Mouse (Mus musculus): Measurements from ENCODE around the gene Hist1h2ad.
"Not testable (repeated sequence)": the region's sequence is repeated elsewhere in the genome, so short reads cannot be mapped to it uniquely, and the experiment has no call there.

Gene Hist1h2ad

GRCm38 (mm10) chr13:23564482-23564881, 9.7 kb upstream of the Hist1h2ad start:
- DNase-seq (ENCODE audit: low spot score): no peak

DNA sequence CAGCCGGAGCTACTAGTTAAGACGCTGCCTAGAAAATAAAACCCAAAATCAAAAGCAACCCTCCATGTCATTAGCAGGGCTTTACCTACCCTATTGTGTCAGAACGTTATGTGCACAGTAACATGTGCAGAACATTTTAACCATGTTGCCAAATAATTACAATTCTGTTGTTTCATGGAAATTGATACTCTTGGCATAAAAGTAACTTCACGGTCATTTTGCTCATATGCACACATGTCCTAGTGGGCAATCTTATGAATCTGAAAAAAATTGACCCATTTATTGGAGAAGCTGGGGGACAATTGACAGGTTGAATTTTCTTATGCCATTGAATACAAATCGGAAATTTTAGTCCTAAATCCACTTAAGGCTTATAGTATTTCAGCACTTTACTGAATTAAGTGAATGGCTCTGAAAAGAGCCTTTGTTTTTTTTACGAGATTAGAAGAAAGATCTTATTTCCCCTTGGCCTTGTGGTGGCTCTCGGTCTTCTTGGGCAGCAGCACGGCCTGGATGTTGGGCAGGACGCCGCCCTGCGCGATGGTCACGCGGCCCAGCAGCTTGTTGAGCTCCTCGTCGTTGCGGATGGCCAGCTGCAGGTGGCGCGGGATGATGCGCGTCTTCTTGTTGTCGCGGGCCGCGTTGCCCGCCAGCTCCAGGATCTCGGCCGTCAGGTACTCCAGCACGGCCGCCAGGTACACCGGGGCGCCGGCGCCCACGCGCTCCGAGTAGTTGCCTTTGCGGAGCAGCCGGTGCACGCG, 3.7 kb upstream of the Hist1h2ad start:
- not testable (repeated sequence) for DNase-seq (ENCODE audit: low spot score)

- DNase-seq (ENCODE audit: low spot score): peak; percentile 69
Observed at GRCm38 (mm10) chr13:23571022-23571503, 3.1 kb upstream of the Hist1h2ad start, which contains the start of the genes Hist1h2ae and Hist1h2bg. Gene Hist1h2ae (minus strand): TSS chr13:23571220. Gene Hist1h2bg (plus strand): TSS chr13:23571396.

GRCm38 (mm10) chr13:23571504-23572217, 2.5 kb upstream of the Hist1h2ad start:
- DNase-seq (ENCODE audit: low spot score): not testable (repeated sequence)

GRCm38 (mm10) chr13:23572218-23573033, 1.8 kb upstream of the Hist1h2ad start:
- no peak for DNase-seq (ENCODE audit: low spot score)

DNA sequence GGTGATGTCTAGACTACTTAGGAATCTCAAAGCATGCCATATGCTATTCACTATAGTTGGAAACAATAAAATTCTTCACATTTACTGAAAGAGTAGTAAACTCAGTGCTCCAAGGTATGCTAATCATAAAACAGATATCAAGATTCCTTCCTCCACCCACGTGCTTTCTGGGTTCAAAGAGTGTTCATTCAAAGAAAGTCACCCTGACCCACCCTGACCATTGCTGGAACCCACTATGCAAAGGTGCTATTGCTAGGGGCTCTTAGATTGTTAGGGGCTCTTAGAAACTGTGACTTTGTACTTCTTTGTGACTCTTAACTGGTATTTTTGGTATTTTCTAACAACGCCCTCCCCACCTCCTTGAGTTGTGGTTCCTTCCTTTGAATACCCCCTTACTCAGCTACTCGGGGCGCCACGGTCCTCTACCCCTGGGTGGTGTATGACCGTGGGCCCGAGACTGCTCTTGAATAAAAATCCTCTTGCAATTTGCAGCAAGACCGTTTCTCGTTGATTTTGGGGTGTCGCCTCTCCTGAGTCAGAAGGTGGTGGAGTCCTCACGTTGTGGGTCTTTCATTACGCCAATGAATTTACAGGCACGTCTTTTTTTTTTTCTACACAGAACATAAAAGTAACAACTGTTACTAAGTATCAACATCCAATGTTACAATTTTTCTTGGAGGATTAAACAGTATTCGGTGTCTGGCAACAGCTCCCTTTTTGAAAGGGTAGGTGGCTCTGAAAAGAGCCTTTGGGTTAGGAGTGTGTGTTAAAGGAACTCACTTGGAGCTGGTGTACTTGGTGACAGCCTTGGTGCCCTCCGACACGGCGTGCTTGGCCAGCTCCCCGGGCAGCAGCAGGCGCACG, 915 bp upstream of the Hist1h2ad start:
- DNase-seq (ENCODE audit: low spot score): not testable (repeated sequence)

DNA sequence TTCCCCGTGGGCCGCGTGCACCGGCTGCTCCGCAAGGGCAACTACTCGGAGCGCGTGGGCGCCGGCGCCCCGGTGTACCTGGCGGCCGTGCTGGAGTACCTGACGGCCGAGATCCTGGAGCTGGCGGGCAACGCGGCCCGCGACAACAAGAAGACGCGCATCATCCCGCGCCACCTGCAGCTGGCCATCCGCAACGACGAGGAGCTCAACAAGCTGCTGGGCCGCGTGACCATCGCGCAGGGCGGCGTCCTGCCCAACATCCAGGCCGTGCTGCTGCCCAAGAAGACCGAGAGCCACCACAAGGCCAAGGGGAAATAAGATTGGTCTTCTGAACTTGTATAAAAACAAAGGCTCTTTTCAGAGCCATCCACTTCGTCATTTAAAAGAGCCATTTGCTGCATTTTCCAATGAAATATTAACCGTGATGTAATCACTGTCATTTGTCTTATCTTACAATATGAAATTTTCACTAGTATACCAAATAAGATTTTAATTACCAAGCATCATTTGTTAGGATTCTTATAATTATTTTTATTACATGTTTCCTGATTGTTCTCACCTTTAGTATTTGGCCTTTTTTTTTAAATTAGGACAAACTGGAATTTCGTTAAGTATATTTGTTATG, 477 bp downstream of the Hist1h2ad start:
- DNase-seq (ENCODE audit: low spot score): not testable (repeated sequence)

- no peak for DNase-seq (ENCODE audit: low spot score)
Observed at GRCm38 (mm10) chr13:23575271-23575851, 1.2 kb downstream of the Hist1h2ad start, which contains the start of gene Hist1h3d. Gene Hist1h3d (plus strand): TSS chr13:23575763.

- not testable (repeated sequence) for DNase-seq (ENCODE audit: low spot score)
Observed at GRCm38 (mm10) chr13:23575864-23576313, 1.7 kb downstream of the Hist1h2ad start.

- DNase-seq (ENCODE audit: low spot score): no peak
Observed at GRCm38 (mm10) chr13:23576351-23576881, 2.2 kb downstream of the Hist1h2ad start.

GRCm38 (mm10) chr13:23576906-23577639, 2.9 kb downstream of the Hist1h2ad start:
- DNase-seq (ENCODE audit: low spot score): no peak

GRCm38 (mm10) chr13:23577835-23578234, 3.7 kb downstream of the Hist1h2ad start:
- no peak for DNase-seq (ENCODE audit: low spot score)

DNA sequence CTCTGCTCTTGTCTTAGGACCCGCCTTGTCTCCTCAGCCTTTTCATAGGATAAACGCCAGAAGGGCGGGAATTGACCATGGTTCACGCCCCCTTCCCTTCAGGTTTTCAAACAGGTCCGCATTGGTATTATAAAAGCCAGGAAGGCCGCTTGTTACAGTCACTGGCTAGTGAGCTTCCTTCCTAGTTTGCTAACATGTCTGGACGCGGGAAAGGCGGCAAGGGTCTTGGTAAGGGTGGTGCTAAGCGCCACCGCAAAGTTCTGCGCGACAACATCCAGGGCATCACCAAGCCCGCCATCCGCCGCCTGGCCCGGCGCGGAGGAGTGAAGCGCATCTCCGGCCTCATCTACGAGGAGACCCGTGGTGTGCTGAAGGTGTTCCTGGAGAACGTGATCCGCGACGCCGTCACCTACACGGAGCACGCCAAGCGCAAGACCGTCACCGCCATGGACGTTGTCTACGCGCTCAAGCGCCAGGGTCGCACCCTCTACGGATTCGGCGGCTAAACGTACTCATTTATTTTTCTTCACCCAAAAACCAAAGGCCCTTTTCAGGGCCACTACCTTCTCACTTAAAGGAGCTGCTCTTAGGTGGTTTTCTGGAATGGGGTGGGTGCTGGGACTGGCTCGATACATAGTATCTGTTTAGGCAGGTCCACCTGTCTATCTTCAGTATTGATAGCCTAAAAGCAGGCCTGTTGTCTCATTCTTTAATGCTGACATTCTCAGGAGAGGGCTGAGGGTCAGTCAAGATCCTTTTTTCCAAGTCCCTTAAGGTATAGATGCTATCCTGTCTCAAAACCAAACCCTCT, 7.4 kb downstream of the Hist1h2ad start, which contains the start of gene Hist1h4d:
Gene Hist1h4d (plus strand): TSS at position 191 of the 811 bp plus-strand sequence.
- DNase-seq (ENCODE audit: low spot score): peak; percentile 91

DNA sequence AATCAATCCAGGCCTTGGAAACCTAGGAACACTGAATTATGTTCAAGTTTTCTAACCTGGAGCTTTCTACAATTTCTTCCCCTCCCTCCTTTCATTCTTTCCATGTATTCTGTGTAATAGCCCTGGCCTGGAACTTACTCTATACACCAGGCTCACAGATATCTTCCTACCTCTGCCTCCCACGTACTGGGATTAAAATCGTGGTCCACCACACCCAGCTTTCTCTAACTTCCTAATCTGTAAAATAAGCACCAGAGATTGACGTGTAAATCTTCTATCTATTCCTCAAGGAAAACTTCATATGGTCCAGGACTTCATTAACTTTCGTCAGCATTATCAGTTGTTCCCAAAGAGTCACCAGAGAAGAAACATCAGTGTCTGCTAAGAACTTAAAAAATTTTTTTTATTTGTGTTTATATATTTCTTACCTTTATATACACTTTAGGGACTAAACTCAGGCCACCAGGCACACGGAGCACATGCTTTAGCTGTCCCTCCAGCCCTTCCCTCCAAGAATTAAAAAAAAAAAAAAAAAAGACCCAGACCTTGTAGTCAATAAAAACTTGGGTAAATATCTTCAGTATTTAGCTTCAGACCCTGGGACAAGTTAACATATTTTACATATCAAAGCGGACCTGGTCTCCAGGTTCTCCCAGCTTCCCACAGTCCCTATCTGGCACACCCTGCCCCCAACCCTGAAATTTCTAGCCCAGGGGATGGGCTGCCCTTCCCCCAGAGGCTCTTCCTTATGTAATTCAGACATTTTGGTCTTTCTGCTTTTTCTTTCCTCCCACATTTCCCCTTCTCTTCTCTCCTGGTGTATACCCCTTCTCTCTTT, 8.3 kb downstream of the Hist1h2ad start:
- no peak for DNase-seq (ENCODE audit: low spot score)

GRCm38 (mm10) chr13:23583387-23584068, 9.3 kb downstream of the Hist1h2ad start:
- DNase-seq (ENCODE audit: low spot score): no peak

DNA sequence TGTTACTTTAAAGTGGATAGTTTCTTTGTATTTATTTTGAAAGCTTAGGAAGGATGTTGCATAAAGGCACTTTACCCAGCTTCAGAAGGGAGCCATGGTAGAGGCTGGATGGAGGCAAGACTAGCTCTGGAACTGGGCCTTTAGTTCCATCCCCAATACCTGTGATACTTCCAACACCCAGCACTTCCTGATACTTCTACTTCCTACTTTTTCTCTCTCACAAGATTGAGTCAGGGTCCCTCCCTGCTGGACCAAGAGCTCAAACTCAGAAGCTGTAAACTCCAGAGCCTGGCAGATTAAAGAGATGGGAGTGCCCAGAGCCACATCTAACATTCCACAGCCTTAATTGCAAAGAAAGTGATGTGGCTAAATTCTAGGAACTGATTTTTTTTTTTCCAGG, 10.2 kb downstream of the Hist1h2ad start:
- DNase-seq (ENCODE audit: low spot score): no peak

GRCm38 (mm10) chr13:23585029-23585441, 10.9 kb downstream of the Hist1h2ad start:
- peak; percentile 66 for DNase-seq (ENCODE audit: low spot score)
